Mouse (Mus musculus) megakaryocyte progenitor cell, adult 5-6 weeks (primary cell): ENCODE measurements at regions not wholly inside any gene's neighbourhood (a gene's known extent, or its start where the extent isn't known, plus 50 kb on each side); places are given as distances from the start of the nearest gene placed in this dataset.

Experiments used
- ATAC-seq: replicated peaks from 2 replicates; pipeline ENCODE4 v1.8.0; 2016; ENCODE audit warnings: mild to moderate bottlenecking, moderate TSS enrichment, inconsistent platforms; ENCODE audit not compliant: poor library complexity

DNA sequence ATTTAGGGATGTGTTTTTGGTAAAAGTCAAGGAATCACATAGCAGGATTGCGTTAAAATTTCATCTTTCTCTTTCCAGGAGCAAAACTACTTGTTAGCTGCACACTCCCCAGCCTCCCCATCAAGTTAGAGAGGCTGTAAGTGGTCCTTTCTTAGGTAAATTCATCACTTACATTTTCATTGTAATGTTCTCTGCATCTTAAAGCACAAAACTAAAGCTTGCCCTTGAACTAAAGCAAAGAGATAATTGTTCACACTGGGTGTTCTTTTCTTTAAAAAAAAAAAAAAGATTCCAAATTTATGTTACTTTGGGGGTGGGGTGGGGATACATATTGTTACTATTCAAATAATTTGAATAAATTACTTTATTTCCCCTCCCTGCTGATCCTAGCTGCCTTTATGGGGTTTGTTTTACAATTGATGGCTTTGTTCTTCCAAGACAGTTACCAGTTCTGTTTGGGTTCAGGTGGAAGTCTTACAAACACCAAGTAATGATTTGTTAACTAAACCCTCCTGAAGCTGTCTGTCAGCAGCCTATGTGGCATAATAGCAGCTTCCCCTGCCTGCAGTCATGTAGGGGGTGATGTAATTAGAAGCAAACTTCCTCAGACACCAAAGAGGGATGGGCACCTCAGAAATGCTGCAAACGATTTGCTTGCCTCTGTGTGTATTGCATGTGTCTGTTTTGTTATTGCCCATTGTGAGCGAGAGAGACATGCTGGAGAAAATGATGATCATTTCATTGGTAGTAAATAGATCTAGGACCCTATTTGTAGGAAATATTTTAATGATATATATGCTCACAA, 141.0 kb upstream of the Gm765 start:
- no peak for ATAC-seq

DNA sequence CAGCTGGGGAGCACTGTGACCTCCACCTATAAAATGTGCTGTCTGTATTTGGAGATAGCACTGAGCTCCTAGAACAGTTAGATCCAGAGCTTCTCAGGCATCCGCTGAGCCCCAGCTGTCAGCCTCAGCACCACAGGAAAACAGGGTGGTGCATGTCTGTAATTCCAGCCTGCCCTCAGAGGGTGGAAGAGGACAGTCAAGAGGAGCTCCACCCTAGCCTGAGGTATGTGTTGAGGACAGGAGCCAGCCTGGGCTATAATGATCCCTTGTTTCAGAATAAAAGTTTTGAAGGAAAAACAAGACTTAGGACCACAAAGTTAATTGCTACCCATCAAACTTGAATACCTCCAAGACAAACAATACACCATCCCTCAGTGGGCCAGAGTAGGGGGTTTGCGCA, 139.8 kb upstream of the Gm765 start:
- no peak for ATAC-seq

GRCm38 (mm10) chr6:98467563-98467962, 125.0 kb upstream of the Gm765 start:
- no peak for ATAC-seq

- no peak for ATAC-seq
Measured at GRCm38 (mm10) chr6:98452277-98452676, 109.7 kb upstream of the Gm765 start.

DNA sequence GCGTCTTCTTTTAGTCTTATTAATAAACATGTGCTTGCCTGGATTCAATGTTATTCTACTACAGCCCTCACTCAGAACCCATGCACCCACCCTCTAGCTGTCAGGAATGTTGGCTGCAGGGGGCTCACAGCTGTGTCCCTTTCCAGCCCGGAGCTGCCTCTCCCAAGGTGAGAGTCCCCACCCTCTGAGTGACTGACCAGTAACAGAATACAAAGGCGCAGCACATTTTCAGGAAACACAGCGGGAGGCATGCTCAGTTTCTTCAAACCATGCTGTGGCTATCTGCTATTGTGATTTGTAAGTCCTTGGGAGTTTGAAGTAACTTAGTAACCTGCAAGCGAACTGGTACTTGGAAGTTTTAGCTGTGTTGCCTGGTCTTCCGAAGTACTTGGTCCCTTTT, 93.1 kb upstream of the Gm765 start:
- no peak for ATAC-seq

DNA sequence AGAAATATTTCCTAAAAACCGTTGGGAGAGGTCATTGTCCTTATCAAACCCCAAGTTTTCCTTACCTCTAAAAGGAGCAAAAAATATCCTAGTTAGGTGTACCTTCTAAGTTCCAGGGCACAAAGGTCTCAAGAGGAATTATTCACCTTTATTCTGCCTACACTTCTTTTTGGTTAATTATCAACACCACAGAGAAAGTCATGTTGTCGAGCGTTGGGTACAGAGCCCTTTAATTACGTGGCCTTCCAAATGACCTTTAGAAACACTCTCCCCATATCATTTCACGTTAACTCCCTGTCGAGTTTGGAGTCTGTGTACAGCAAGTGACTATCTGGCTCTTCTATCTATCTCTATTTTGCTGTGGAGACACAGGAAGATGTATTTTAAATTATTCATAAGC, 90.7 kb upstream of the Gm765 start:
- no peak for ATAC-seq

DNA sequence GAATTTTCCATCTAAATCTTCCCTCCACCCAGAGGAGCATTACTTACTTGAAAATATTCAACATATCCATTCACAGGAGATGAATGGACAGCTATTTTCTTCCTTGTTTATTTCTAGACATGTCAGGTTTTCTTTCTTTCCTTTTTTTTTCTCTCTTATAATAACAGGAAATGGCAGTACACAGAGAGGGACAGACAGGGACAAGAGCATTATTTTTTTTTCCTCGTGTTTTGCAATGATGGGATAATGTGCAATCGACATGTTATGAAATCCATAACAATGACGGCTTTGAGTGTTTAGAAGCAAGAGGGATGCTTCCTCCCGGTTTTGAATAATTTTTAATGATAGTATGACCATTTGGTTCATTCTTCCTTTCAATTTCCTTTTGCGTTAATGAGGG, 86.6 kb upstream of the Gm765 start:
- no peak for ATAC-seq

GRCm38 (mm10) chr6:98402605-98403004, 60.1 kb upstream of the Gm765 start:
- ATAC-seq = no peak

- ATAC-seq = no peak
Measured at GRCm38 (mm10) chr6:98394589-98394988, 52.0 kb upstream of the Gm765 start.
